Mouse (Mus musculus) common myeloid progenitor, adult 5-6 weeks (primary cell): ENCODE measurements around the gene Gm20671. TPM values are rescaled to one million over a fixed set of nuclear protein-coding genes. Genes with fewer than 3 reads are reported as not detected.

Source experiments
- ATAC-seq: replicated peaks from 2 replicates; pipeline ENCODE4 v1.8.0; 2016; ENCODE audit warnings: low read depth, mild to moderate bottlenecking, moderate TSS enrichment, inconsistent platforms; ENCODE audit not compliant: poor library complexity, severe bottlenecking
- total RNA-seq: library from RNA; stranded (forward); fragments of 200-1000, 187-1606 nt; gene quantifications from 2 replicates; pipeline ENCODE4 v1.2.3, GENCODE M21; 2017

The Gm20671 gene
- total RNA-seq, 1 experiment from 2014 or later = not detected

GRCm38 (mm10) chr5:32697208-32697867, 129.6 kb downstream of the Gm20671 start:
- no peak for ATAC-seq

GRCm38 (mm10) chr5:32693411-32693810, 133.5 kb downstream of the Gm20671 start:
- ATAC-seq = no peak

Other genes with a start within 250 kb of the Gm20671 start
- gene Yes1, start 215.9 kb downstream of the Gm20671 start, total RNA-seq = 1.7 and 2.1 TPM in 2 replicates
- gene Pisd, start 41.5 kb downstream of the Gm20671 start, total RNA-seq = 26.5 and 31.6 TPM in 2 replicates
- 31.4 and 37.7 TPM in 2 replicates for gene Prr14l, start 27.1 kb upstream of the Gm20671 start, total RNA-seq
- 14.5 and 25.7 TPM in 2 replicates for gene Depdc5, start 36.6 kb upstream of the Gm20671 start, total RNA-seq
- gene Ywhah, start 191.7 kb upstream of the Gm20671 start, total RNA-seq = 145 and 156 TPM in 2 replicates